Comparison of ENCODE assay signal across 8 mouse cellular contexts in the genomic region with DNA sequence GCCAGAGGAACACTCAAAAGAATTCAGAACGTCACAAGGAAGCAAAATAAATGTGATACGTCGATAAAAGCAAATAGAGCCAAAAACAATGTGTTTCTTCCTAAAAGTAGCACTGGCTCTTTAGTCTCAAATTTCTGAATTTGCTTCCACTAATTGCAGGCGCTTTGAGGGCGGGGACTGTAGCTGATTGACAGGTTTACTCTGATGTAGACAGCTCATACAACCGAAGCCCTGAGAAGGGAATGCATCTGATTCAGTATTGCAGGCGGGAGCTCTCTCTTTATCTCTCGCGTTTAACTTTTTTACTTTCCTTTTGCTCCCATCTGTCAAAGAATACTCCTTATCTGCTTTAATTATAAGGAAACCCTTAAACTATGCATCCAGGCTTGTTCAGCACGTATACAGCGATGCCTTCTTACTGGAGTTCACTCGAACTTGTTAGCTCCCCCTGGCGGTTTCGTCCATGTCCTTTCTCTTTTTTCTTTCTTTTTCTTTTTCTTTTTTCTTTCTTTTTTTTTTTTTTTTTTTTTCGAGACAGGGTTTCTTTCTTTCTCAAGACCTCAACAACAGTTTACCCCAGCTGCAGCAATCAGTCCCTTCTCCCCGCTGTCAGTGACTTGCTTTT.
DNase-seq lines count a peak whose midpoint lies in the region; ATAC-seq and TF ChIP-seq lines count a peak whose summit lies in the region.

No protein-coding gene starts in this region.

- no peaks in the 10 kb centered on the region for H3K27me3 ChIP-seq in forebrain, embryonic 15.5 days
- H3K27me3 ChIP-seq in hindbrain, embryonic 14.5 days (ENCODE audit: control insufficient read depth, insufficient read depth, low read length) = no peaks in the 10 kb centered on the region
- no peaks in the 10 kb centered on the region for H3K27me3 ChIP-seq in lung, postnatal 0 days (replicated peaks; ENCODE audit: insufficient read depth, low read length)

- peak overlapping the region; percentile 36 for H3K4me3 ChIP-seq in forebrain, embryonic 15.5 days
- H3K4me3 ChIP-seq in hindbrain, embryonic 14.5 days (replicated peaks; ENCODE audit: low read length) = peak overlapping the region; percentile 11; the same call in 1 of the 2 replicates
- H3K4me3 ChIP-seq in lung, postnatal 0 days (ENCODE audit: low read depth, low read length) = peak overlapping the region; percentile 24

- peak; percentile 85 for ATAC-seq in forebrain, embryonic 15.5 days (replicated peaks)
- ATAC-seq in hindbrain, embryonic 14.5 days (ENCODE audit: low FRiP score) = no peak; the same call in 1 of the 2 replicates
- no peak for ATAC-seq in lung, postnatal 0 days
- ATAC-seq in erythroblast, adult 5-6 weeks (replicated peaks; ENCODE audit: low FRiP score, poor library complexity, severe bottlenecking) = no peak

- peak; percentile 66 for DNase-seq in MN1 (ENCODE audit: low spot score)
- peak; percentile 36 for DNase-seq in c-Kit-positive CD71-positive TER-119-negative erythroid progenitor cells, embryonic 14.5 days (ENCODE audit: low read depth)
- peak; percentile 76 for DNase-seq in hindbrain, embryonic 14.5 days (ENCODE audit: low spot score)
- DNase-seq in layer of hippocampus, postnatal 14 days (ENCODE audit: low spot score in 2 of 2) = peak; percentile 24 to 49
- DNase-seq in lung, postnatal 0 days (ENCODE audit: low spot score) = peak; percentile 80
- peak; percentile 31 for DNase-seq in retina, postnatal 7 days (ENCODE audit: low read depth, low spot score)

- no peak overlapping the region for H3K9ac ChIP-seq in forebrain, embryonic 15.5 days (replicated peaks)
- 0 out of 2 replicates have a peak overlapping the region, but pooled peaks have one; percentile 1 for H3K9ac ChIP-seq in hindbrain, embryonic 14.5 days
- no peak overlapping the region for H3K9ac ChIP-seq in lung, postnatal 0 days (replicated peaks; ENCODE audit: low read depth)

- H3K9me3 ChIP-seq in forebrain, embryonic 15.5 days = no peaks in the 10 kb centered on the region
- H3K9me3 ChIP-seq in hindbrain, embryonic 14.5 days (ENCODE audit: control insufficient read depth, low read length) = no peaks in the 10 kb centered on the region
- no peaks in the 10 kb centered on the region for H3K9me3 ChIP-seq in lung, postnatal 0 days (ENCODE audit: low read length)

- H3K27ac ChIP-seq in forebrain, embryonic 15.5 days (replicated peaks) = no peak overlapping the region
- H3K27ac ChIP-seq in hindbrain, embryonic 14.5 days = no peak overlapping the region
- no peak overlapping the region for H3K27ac ChIP-seq in lung, postnatal 0 days (ENCODE audit: low read length)

- WGBS in forebrain, embryonic 15.5 days = 20% methylated on average over 16 of the region's 16 CpGs
- WGBS in hindbrain, embryonic 14.5 days = 27% methylated on average over 16 of the region's 16 CpGs
- 17% methylated on average over 16 of the region's 16 CpGs for WGBS in lung, postnatal 0 days

- peaks cover 4% of the 10 kb centered on the region; the same call in 1 of the 2 replicates for H3K4me1 ChIP-seq in forebrain, embryonic 15.5 days
- H3K4me1 ChIP-seq in hindbrain, embryonic 14.5 days (replicated peaks; ENCODE audit: control insufficient read depth, insufficient read depth, low read length) = no peaks in the 10 kb centered on the region
- no peaks in the 10 kb centered on the region for H3K4me1 ChIP-seq in lung, postnatal 0 days (ENCODE audit: insufficient read depth, low read depth, low read length)

- peak; percentile 68 for TF ChIP-seq CTCF in lung, postnatal 0 days (IDR thresholded peaks at IDR 0.05)

- no peaks in the 10 kb centered on the region for H3K36me3 ChIP-seq in forebrain, embryonic 15.5 days
- H3K36me3 ChIP-seq in hindbrain, embryonic 14.5 days (replicated peaks; ENCODE audit: control insufficient read depth, insufficient read depth) = no peaks in the 10 kb centered on the region
- no peaks in the 10 kb centered on the region for H3K36me3 ChIP-seq in lung, postnatal 0 days (ENCODE audit: insufficient read depth, low read length)

- peak overlapping the region; percentile 51 for H3K4me2 ChIP-seq in forebrain, embryonic 15.5 days (replicated peaks)
- H3K4me2 ChIP-seq in hindbrain, embryonic 14.5 days (replicated peaks) = peak overlapping the region; percentile 43
- H3K4me2 ChIP-seq in lung, postnatal 0 days (replicated peaks; ENCODE audit: low read depth, low read length) = peak overlapping the region; percentile 56

- no peak for TF ChIP-seq EP300 in lung, postnatal 0 days (IDR thresholded peaks at IDR 0.05)
